Mouse (Mus musculus) midbrain, embryonic 10.5 days (tissue): ENCODE results near the gene Grk5. TPM values are rescaled to one million over a fixed set of nuclear protein-coding genes. Genes with fewer than 3 reads are reported as not detected.
A peak's percentile ranks its signal among the peaks of the same experiment; 100 is the strongest.

Experiments
- DNase-seq: peaks from one replicate; pipeline ENCODE4 v3.0.0-alpha.2; 2017; ENCODE audit warnings: low spot score
- H3K27ac ChIP-seq: fragments of 300-500 bp; sonication (generic); replicated peaks from 2 replicates; pipeline ENCODE4 v1.5.1; 2016; ENCODE audit warnings: mild to moderate bottlenecking
- H3K27me3 ChIP-seq: fragments of 300-500 bp; sonication (generic); 2 replicates; pipeline ENCODE4 v1.6.1; 2016; ENCODE audit warnings: low read depth, mild to moderate bottlenecking; ENCODE audit not compliant: poor library complexity, severe bottlenecking
- H3K36me3 ChIP-seq: fragments of 300-500 bp; sonication (generic); 2 replicates; pipeline ENCODE4 v1.6.1; 2016; ENCODE audit warnings: mild to moderate bottlenecking, moderate library complexity
- H3K4me1 ChIP-seq: fragments of 300-500 bp; sonication (generic); 2 replicates; pipeline ENCODE4 v1.6.1; 2016
- H3K4me3 ChIP-seq: fragments of 300-500 bp; sonication (generic); 2 replicates; pipeline ENCODE4 v1.5.1; 2016; ENCODE audit warnings: mild to moderate bottlenecking, moderate library complexity
- H3K9me3 ChIP-seq: fragments of 300-500 bp; sonication (generic); replicated peaks from 2 replicates; pipeline ENCODE4 v1.6.1; 2016; ENCODE audit warnings: mild to moderate bottlenecking
- WGBS: fragments of 180-500 bp; shearing (Covaris S2); methylation state at CpG from one replicate; pipeline ENCODE4 v1.1.7; 2016; 5-methylcytosine and 5-hydroxymethylcytosine counted together
- polyA plus RNA-seq: library from polyadenylated mRNA; unstranded; fragments of >200 nt; fragmentation: Nextera tagmentation; extraction: Ambion mirVana; gene quantifications from 2 replicates; pipeline ENCODE4 v1.2.1, GENCODE M21; 2016

The Grk5 gene
- polyA plus RNA-seq, 1 experiment from 2014 or later: 1.9 TPM

- WGBS: 29% methylated on average over 4 of the region's 4 CpGs
- Histone ChIP-seq H3K4me1 (no peaks in the 10 kb centered on the region), H3K4me3 (no peak overlapping the region), H3K36me3 (0 out of 2 replicates have a peak, but pooled peaks cover 3% of the 10 kb centered on the region), H3K9me3 (no peaks in the 10 kb centered on the region), H3K27ac (no peak overlapping the region), H3K27me3 (no peaks in the 10 kb centered on the region)
- DNase-seq: no peak
Observed at GRCm38 (mm10) chr19:61097764-61098163, 208.2 kb downstream of the Grk5 start.

DNA sequence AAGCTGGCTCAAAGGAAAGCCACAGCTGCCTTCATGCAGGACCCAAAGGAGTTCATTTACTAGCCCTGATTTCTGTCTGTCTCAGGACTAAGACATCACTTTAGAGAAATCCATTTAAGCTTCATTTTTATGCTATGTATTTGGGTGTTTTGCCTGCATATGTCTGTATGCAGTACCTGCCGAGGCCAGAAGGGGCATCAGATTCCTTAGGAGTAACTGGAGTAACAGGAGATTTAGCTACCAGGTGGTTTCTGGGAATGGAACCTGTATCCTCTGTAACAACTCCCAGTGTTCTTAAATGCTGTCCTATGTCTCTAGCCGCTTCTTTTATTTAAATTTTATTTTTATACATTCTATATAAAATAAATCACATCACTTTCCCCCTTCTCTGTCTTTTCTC lies 220.6 kb downstream of the Grk5 start:
- peaks cover 8% of the 10 kb centered on the region for H3K9me3 ChIP-seq
- no peak overlapping the region for H3K4me3 ChIP-seq
- no peaks in the 10 kb centered on the region; the same call in 1 of the 2 replicates for H3K36me3 ChIP-seq
- H3K4me1 ChIP-seq: no peaks in the 10 kb centered on the region
- no peaks in the 10 kb centered on the region for H3K27me3 ChIP-seq
- no peak for DNase-seq
- no peak overlapping the region for H3K27ac ChIP-seq
- WGBS: 43% methylated on average over 2 of the region's 2 CpGs

DNA sequence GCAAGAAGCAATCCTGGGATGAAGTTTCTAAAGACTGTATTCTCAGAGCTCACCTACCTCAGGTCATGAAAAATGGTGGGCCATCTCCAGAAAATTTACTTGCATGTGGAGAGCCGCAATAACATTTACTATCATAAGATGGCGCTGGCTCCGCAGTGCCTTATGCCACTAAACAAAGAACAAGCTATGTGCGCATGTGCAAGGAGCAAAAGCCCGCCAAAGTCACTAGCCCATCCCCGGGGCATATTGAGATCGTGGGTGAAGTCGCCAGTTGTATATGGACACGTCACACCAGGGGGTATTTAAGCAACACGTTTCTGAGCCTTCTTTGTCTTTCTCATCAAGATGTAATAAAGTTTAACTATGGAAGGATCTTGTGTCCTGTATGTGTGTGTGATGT lies 241.5 kb downstream of the Grk5 start:
- DNase-seq: no peak
- no peak overlapping the region for H3K4me3 ChIP-seq
- H3K27ac ChIP-seq: no peak overlapping the region
- H3K9me3 ChIP-seq: peaks cover 7% of the 10 kb centered on the region; the same call in 1 of the 2 replicates
- no peaks in the 10 kb centered on the region for H3K4me1 ChIP-seq
- WGBS: 90% methylated on average over 10 of the region's 10 CpGs
- H3K27me3 ChIP-seq: no peaks in the 10 kb centered on the region
- H3K36me3 ChIP-seq: peaks cover 29% of the 10 kb centered on the region

GRCm38 (mm10) chr19:61138655-61139054 lies 249.1 kb downstream of the Grk5 start:
- no peak for DNase-seq
- no peak overlapping the region for H3K4me3 ChIP-seq
- H3K27me3 ChIP-seq: no peaks in the 10 kb centered on the region
- H3K36me3 ChIP-seq: peaks cover 14% of the 10 kb centered on the region; the same call in 1 of the 2 replicates
- H3K9me3 ChIP-seq: no peaks in the 10 kb centered on the region
- no peak overlapping the region for H3K27ac ChIP-seq
- H3K4me1 ChIP-seq: peaks cover 17% of the 10 kb centered on the region

DNA sequence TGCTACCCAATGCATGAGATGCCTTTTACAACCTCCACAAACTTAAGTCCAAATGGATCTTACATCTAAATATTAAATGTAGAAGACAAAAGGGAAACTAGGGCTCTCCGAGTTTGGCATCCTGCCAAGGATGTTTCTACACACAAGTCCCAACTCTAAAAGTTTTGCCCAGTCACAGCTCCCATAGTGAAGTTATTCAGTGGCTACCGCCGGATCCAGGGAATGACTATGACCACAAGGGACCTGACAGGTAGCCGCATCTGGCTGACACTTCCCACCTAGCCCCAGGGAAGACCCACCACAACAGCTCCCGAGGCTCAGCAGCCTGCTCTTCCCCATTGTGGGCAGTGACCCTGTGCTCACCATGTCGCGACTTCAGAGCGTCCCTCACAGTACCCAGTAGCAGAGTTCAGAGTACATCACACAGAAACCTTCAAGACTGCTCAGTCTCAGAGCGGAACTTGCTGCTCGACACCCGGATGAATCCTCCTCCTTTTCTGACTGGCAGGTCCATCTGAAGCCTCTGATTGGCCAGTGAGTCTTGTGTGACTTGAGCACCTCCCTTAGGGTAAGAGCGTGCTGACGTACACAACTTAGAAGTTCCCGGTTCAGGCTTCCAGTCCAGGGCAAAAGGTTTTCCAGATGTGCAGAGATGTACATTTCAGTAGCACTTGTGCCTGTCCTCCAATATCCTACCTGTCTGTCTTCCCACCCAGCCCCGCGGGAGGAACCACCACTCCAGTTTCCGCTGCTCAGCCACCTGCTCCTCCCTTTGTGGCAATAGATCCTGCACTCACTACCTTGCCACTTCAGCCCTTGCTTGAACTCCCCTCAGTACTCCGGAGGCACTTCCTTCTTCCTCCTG lies 251.0 kb downstream of the Grk5 start, which contains the start of gene Zfp950:
Gene Zfp950, minus strand, starts transcription at position 499 of the 865 bp plus-strand sequence.
- H3K9me3 ChIP-seq: no peaks in the 10 kb centered on the region
- peak within 1 kb of the TSS; percentile 73 for H3K27ac ChIP-seq
- H3K36me3 ChIP-seq: peaks cover 10% of the 10 kb centered on the region; the same call in 1 of the 2 replicates
- H3K4me1 ChIP-seq: peaks cover 17% of the 10 kb centered on the region
- H3K27me3 ChIP-seq: no peaks in the 10 kb centered on the region
- peak; percentile 83 for DNase-seq
- under 1% methylated on average over 18 of the region's 18 CpGs for WGBS
- H3K4me3 ChIP-seq: peak within 1 kb of the TSS; percentile 85

- H3K9me3 ChIP-seq: no peaks in the 10 kb centered on the region
- 23% methylated on average over 4 of the region's 4 CpGs for WGBS
Observed at GRCm38 (mm10) chr19:61141299-61141698, 251.8 kb downstream of the Grk5 start.

More at GRCm38 (mm10) chr19:61141299-61141698, 251.8 kb downstream of the Grk5 start:
- H3K27me3 ChIP-seq: no peaks in the 10 kb centered on the region
- peaks cover 6% of the 10 kb centered on the region; the same call in 1 of the 2 replicates for H3K36me3 ChIP-seq
- peak overlapping the region; percentile 73 for H3K27ac ChIP-seq
- H3K4me1 ChIP-seq: peaks cover 17% of the 10 kb centered on the region
- no peak for DNase-seq
- peak overlapping the region; percentile 85 for H3K4me3 ChIP-seq

Other genes with a start within 250 kb of the Grk5 start
- 1.6 and 2.2 TPM in 2 replicates for gene Nanos1, start 133.8 kb upstream of the Grk5 start, polyA plus RNA-seq
- 144 and 146 TPM in 2 replicates for gene Eif3a, start 99.1 kb upstream of the Grk5 start, polyA plus RNA-seq
- gene Fam45a, start 78.2 kb upstream of the Grk5 start, polyA plus RNA-seq: 32.9 and 37.4 TPM in 2 replicates
- 14.1 and 14.4 TPM in 2 replicates for gene Sfxn4, start 28.3 kb upstream of the Grk5 start, polyA plus RNA-seq
- gene Prdx3, start 15.2 kb upstream of the Grk5 start, polyA plus RNA-seq: 117 and 123 TPM in 2 replicates